Mouse (Mus musculus) small intestine, adult 2 months (tissue): ENCODE results near the gene Ttc30a1. TPM values are rescaled to one million over a fixed set of nuclear protein-coding genes. Genes with fewer than 3 reads are reported as not detected.

ENCODE experiments used
- H3K27ac ChIP-seq: fragments of 200-500 bp; 2 replicates; pipeline ENCODE4 v1.5.1; 2012; ENCODE audit warnings: low read depth, low read length, control low read depth, inconsistent platforms; ENCODE audit not compliant: insufficient read depth
- H3K27me3 ChIP-seq: fragments of 200-500 bp; 2 replicates; pipeline ENCODE4 v1.6.1; 2012; ENCODE audit warnings: mild to moderate bottlenecking, moderate library complexity, low read length, inconsistent platforms; ENCODE audit not compliant: control insufficient read depth, insufficient read depth
- H3K36me3 ChIP-seq: fragments of 200-500 bp; 2 replicates; pipeline ENCODE4 v1.6.1; 2012; ENCODE audit warnings: mild to moderate bottlenecking, low read length, control low read depth, inconsistent platforms; ENCODE audit not compliant: control insufficient read depth, insufficient read depth
- H3K4me1 ChIP-seq: fragments of 200-500 bp; 2 replicates; pipeline ENCODE4 v1.6.1; 2012; ENCODE audit warnings: low read length, inconsistent platforms, mixed read lengths; ENCODE audit not compliant: control insufficient read depth, insufficient read depth, insufficient read length
- H3K4me3 ChIP-seq: fragments of 200-500 bp; 2 replicates; pipeline ENCODE4 v1.5.1; 2012; ENCODE audit warnings: low read depth, mild to moderate bottlenecking, control low read depth, inconsistent platforms, low read length, moderate library complexity
- CTCF ChIP-seq: fragments of 200-500 bp; IDR thresholded peaks from 2 replicates; pipeline ENCODE4 v1.5.1; 2012; ENCODE audit warnings: low read depth, mild to moderate bottlenecking, control low read depth, inconsistent platforms, low read length, moderate library complexity, mixed read lengths; ENCODE audit not compliant: insufficient replicate concordance, insufficient read length; ENCODE audit errors: extremely low read depth
- POLR2A ChIP-seq: fragments of 200-500 bp; IDR thresholded peaks from 2 replicates; pipeline ENCODE4 v1.6.1; 2012; ENCODE audit warnings: low read depth, mild to moderate bottlenecking, control low read depth, inconsistent platforms, low read length, moderate library complexity
- WGBS: fragments of 180-500 bp; shearing (Covaris S2); methylation state at CpG from one replicate; pipeline ENCODE4 v1.1.7; 2018; 5-methylcytosine and 5-hydroxymethylcytosine counted together
- polyA plus RNA-seq: library from polyadenylated mRNA; depleted of rRNA; stranded (reverse); fragments of >200 nt; gene quantifications from 2 replicates; pipeline ENCODE4 v1.2.3, GENCODE M21; 2012; rRNA removed

Ttc30a1 gene
- polyA plus RNA-seq, 1 experiment = 1.1 TPM

DNA sequence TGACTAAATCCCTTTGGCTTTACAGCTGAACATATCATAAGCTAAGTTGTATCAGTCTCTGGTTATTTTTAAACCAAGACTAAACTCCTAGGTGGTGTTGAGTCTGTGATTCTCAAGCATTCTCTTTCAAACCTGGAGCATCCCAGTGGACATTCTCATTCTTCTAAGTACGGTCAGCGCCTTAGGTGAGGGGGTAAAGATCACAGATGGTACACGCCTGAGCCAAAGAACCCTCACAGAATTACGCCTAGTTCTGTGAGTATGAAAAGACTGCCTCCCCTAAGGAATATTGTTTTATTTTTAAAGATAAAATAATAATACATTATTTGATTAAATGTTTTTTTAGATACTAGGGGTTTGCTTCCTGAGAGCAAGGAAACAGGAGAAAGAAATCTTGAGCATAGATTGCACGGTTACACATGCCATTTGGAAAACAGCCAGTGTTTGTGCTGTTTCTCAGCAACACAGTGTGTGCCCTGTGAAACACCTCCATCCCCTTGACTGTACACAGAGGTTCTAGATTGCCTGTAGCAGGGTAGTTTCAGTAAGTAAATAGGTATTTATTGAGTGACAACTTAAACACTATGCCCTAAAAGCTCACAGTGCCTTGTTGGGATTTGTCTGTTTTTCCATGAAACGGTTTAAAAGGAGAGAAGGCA lies 51.9 kb downstream of the Ttc30a1 start:
- 86% methylated on average over 6 of the region's 6 CpGs for WGBS
- H3K36me3 ChIP-seq = peaks cover 16% of the 10 kb centered on the region

DNA sequence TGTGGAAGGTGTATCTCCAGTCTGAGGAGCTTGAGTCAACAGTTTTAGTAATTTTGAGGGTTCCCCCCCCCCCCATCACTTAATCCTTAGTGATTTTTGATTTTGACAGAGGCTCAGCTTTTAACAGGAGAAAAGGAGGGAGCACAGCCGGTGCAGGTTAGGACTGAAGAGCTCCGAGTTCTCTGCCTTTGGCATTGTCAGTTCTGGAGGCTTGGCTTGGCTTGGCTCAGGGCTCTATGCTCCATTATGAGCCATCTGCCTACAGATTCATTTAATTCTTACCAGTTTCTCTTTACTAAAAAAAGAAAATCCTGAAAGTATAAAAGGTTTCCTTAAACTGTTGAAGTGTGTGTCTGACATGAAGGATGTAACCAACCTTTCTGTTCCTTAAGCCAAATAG lies 52.6 kb downstream of the Ttc30a1 start:
- 93% methylated on average over 2 of the region's 2 CpGs for WGBS
- Histone ChIP-seq H3K4me1 (no peaks in the 10 kb centered on the region), H3K4me3 (no peak overlapping the region), H3K27ac (no peak overlapping the region), H3K36me3 (peaks cover 16% of the 10 kb centered on the region), H3K27me3 (no peaks in the 10 kb centered on the region)
- TF ChIP-seq CTCF = no peak
- TF ChIP-seq POLR2A = no peak

More for the DNA sequence above, 51.9 kb downstream of the Ttc30a1 start:
- no peak for TF ChIP-seq CTCF
- no peak for TF ChIP-seq POLR2A
- no peaks in the 10 kb centered on the region for H3K27me3 ChIP-seq
- no peak overlapping the region for H3K27ac ChIP-seq
- no peaks in the 10 kb centered on the region for H3K4me1 ChIP-seq
- H3K4me3 ChIP-seq = no peak overlapping the region

Other genes starting within 250 kb of the Ttc30a1 start
- 2.1 and 3.2 TPM in 2 replicates for gene Agps, start 149.8 kb downstream of the Ttc30a1 start, polyA plus RNA-seq
- 2.9 and 5.9 TPM in 2 replicates for gene Ttc30b, start 43.4 kb downstream of the Ttc30a1 start, polyA plus RNA-seq
- 0.09 and 0.11 TPM in 2 replicates for gene Ttc30a2, start 3.8 kb downstream of the Ttc30a1 start, polyA plus RNA-seq